Mouse (Mus musculus) heart, postnatal 0 days (tissue): ENCODE data around the gene Osbpl3.

Source experiments
- CTCF ChIP-seq: IDR thresholded peaks from 2 replicates; pipeline ENCODE4 v1.5.1; 2016; ENCODE audit warnings: antibody characterized with exemption, control low read depth, low read depth
- EP300 ChIP-seq: IDR thresholded peaks from 2 replicates; pipeline ENCODE4 v1.6.1; 2016; ENCODE audit warnings: antibody characterized with exemption, low read depth

- no peak for TF ChIP-seq CTCF
- no peak for TF ChIP-seq EP300
Measured at GRCm38 (mm10) chr6:50366724-50367123, 89.3 kb downstream of the Osbpl3 start.
